Mouse (Mus musculus) retina, postnatal 7 days (tissue): ENCODE data around the gene Olfr1216.
"Not testable (repeated sequence)": the region's sequence is repeated elsewhere in the genome, so short reads cannot be mapped to it uniquely, and the experiment has no call there.

Source experiments
- DNase-seq: peaks from one replicate; pipeline ENCODE4 v3.0.0-alpha.2; 2012; ENCODE audit warnings: low read depth, low spot score

The Olfr1216 gene

DNA sequence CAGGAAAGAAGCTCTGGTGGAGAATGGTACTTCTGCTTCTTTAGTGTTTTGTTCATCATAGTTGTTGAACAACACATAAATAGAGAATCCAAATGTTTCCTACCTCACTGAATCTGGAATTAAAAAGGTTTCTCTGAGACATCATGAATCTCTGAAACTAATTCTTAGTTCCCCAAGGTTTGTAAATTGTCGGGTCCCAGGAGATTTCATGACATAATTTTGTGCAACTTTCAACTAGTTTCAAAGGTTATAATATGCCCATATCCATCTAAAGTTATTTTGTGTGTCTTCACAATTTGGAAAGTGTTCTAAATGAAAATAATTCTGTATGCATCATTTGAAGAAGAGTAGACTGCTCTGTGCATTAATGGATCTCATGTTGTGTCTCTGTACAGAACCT lies at the start of gene Olfr1216:
Olfr1216 (minus strand) TSS at position 101 of the 400 bp plus-strand sequence.
- no peak for DNase-seq

DNA sequence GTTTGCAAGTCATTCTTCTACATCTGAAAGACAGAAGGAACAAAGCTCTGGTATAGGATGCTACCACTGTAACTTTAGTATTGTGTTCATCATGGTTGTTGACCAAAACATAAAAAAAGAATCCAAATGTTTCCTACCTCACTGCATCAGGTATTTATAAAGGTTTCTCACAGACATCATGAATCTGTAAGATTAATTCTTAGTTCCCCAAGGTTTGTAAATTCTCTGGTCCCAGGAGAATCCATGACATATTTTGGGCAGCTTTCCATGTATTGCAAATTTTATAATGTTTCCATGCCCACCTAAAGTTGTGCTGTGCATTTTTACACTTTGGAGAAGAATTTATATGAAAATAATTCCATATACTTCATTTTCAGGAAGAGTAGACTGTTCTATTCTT lies 42.9 kb upstream of the Olfr1216 start, which contains the start of gene Olfr1218:
Olfr1218 (minus strand) TSS at position 101 of the 400 bp plus-strand sequence.
- no peak for DNase-seq

DNA sequence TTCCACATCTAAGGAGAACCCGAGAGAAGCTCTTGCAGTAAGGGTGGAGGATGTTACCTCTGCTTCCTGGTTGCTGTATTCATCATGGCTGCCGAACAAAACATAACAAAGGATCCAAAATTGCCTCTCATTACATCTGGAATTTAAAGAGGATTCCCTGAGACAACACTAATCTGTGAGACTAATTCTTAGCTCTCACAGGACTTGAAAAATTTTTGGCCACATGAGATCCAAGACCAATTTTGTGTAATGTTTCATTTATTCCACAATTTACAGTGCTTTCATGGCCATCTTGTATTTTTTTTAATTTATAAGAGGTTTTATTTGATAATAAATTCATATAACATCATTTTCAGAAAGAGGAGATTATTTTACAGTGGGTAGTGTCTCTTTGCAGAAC lies 13.8 kb upstream of the Olfr1216 start, which contains the start of gene Olfr1217:
Olfr1217 (minus strand) TSS at position 101 of the 400 bp plus-strand sequence.
- DNase-seq: no peak

DNA sequence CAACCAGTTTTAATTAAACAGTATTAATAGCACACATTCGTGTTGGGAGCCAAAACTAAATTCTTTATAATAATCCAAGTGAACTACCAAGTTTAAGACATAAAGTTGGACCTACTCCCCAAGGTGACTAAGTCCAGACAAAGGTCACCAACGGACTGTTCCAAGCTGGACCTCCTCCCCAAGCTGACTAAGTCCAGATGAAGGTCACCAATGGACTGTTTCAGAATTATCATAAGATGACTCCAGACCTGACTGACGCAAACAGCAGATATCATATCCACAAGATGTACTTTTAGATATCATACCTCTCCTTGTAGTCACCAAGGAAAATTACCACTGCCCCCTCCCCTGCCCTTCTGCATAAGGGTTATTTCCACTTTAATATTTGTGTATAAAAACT lies 3.3 kb upstream of the Olfr1216 start:
- DNase-seq: not testable (repeated sequence)

DNA sequence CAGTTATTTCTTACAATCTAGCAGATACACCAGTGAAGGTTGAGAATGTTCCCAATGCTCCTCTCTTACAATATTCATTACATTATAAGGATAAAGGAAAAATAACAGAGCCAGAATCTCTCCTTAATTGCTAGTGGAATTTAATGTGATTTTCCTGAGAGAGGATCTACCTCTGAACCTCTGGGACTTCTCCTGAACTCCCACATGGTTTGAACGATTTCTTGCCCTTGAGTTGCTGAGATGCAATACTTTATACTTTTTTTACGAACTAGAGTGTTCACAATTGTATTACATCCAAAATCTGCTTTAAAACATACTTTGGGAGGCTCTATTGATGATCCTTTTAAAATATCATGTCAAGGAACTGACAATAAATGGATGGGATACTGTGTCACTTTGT lies 11.3 kb downstream of the Olfr1216 start, which contains the start of gene Olfr1215:
Olfr1215 (minus strand) TSS at position 101 of the 400 bp plus-strand sequence.
- DNase-seq: no peak

DNA sequence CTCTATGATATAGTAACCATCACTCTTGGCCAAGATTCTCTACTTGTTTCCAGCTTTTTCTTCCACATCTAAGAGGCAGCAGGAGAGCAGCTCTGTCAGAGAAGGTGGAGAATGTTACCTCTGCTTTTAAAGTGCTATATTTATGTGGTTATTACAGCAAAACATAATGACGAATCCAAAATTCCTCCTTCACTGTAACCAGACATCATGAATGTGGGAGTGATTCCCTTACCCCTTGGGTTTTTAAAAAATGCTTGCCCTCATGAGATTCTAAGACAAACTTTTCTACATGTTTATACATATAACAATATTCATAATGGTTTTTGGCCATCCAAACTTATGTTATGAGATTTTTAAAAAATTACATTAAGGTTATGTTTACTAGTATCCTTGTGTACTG lies 25.6 kb downstream of the Olfr1216 start, which contains the start of gene Olfr1214:
Olfr1214 (minus strand) TSS at position 101 of the 400 bp plus-strand sequence.
- DNase-seq: no peak

DNA sequence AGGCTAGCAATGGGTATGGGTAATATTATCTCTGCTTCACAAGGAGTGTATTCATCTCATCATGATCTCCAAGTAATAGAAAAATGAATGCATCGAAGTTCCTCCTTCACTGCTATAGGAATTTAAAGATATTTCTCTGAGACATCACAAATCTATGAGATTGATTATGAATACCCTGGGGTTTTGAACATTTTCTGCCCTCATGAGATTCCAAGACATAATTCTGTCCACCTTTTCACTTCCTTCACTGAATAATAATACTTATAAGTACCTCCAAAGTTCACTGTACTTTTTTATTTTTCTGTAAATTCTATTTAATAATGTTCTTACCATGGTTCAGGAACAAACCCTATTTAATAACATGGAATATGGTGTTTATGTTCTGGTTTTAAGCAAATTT lies 38.0 kb downstream of the Olfr1216 start, which contains the start of gene Gm13762:
Gm13762 (minus strand) TSS at position 101 of the 400 bp plus-strand sequence.
- no peak for DNase-seq
